Mouse (Mus musculus) ES-Bruce4 (cell line): ENCODE measurements around the gene Tedc1.

Experiments used
- CTCF ChIP-seq: IDR thresholded peaks from one replicate; pipeline ENCODE4 v1.8.1; 2011; ENCODE audit warnings: low read depth, low read length
- EP300 ChIP-seq: IDR thresholded peaks from 2 replicates; pipeline ENCODE4 v1.6.1; 2011; ENCODE audit warnings: low read depth, low read length; ENCODE audit not compliant: insufficient read depth

DNA sequence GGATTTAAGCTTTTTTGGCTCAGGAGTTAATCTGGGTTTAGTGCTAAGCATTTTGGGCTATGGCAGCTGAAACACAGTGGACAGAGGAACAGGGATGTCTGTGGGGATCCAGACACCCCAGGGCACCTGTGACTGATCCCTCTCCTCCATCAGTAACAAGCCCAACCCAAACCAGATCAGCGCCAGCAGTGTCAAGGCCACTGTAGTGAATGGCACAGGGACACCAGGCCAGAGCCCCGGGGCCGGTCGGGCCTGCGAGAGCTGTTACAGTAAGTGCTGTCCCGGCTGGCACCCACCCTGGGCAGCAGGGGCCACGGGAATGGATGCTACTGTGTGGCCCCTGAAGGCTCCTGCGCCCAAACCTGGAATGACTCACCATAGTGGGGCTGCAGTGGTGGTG is 25.5 kb upstream of the Tedc1 start:
- TF ChIP-seq EP300, result no peak
- no peak for TF ChIP-seq CTCF
